Mouse (Mus musculus) adrenal gland, adult 2 months (tissue): ENCODE measurements at regions not wholly inside any gene's neighbourhood (a gene's known extent, or its start where the extent isn't known, plus 50 kb on each side); places are given as distances from the start of the nearest gene placed in this dataset.

Experiments
- DNase-seq: peaks from one replicate; pipeline ENCODE4 v3.0.0; 2021

GRCm38 (mm10) chr8:11092348-11092747, 84.1 kb upstream of the Irs2 start:
- DNase-seq = no peak

- no peak for DNase-seq
These were observed 83.6 kb upstream of the Irs2 start for GRCm38 (mm10) chr8:11091675-11092345.

- peak; percentile 74 for DNase-seq
These were observed 80.8 kb upstream of the Irs2 start for GRCm38 (mm10) chr8:11088946-11089665.

- DNase-seq = peak; percentile 80
These were observed 77.0 kb upstream of the Irs2 start for GRCm38 (mm10) chr8:11085244-11085643.

GRCm38 (mm10) chr8:11084051-11084533, 75.8 kb upstream of the Irs2 start:
- peak; percentile 25 for DNase-seq

GRCm38 (mm10) chr8:11080813-11081212, 72.6 kb upstream of the Irs2 start:
- no peak for DNase-seq

GRCm38 (mm10) chr8:11079805-11080204, 71.5 kb upstream of the Irs2 start:
- no peak for DNase-seq

- DNase-seq = peak; percentile 49
These were observed 68.9 kb upstream of the Irs2 start for GRCm38 (mm10) chr8:11077138-11077537.

- no peak for DNase-seq
These were observed 62.9 kb upstream of the Irs2 start for GRCm38 (mm10) chr8:11071162-11071561.

- DNase-seq = no peak
These were observed 59.2 kb upstream of the Irs2 start for GRCm38 (mm10) chr8:11067450-11067849.

GRCm38 (mm10) chr8:11065990-11066389, 57.7 kb upstream of the Irs2 start:
- no peak for DNase-seq

- DNase-seq = no peak
These were observed 57.0 kb upstream of the Irs2 start for GRCm38 (mm10) chr8:11065303-11065702.

- no peak for DNase-seq
These were observed 54.8 kb upstream of the Irs2 start for GRCm38 (mm10) chr8:11063058-11063457.

- DNase-seq = peak; percentile 27
These were observed 54.2 kb upstream of the Irs2 start for GRCm38 (mm10) chr8:11062348-11062946.

- DNase-seq = no peak
These were observed 53.5 kb upstream of the Irs2 start for GRCm38 (mm10) chr8:11061711-11062110.

GRCm38 (mm10) chr8:11060604-11061003, 52.3 kb upstream of the Irs2 start:
- no peak for DNase-seq

- DNase-seq = no peak
These were observed 50.1 kb upstream of the Irs2 start for GRCm38 (mm10) chr8:11058392-11058791.
